ENCODE assay signal across 9 mouse cellular contexts in the genomic region with DNA sequence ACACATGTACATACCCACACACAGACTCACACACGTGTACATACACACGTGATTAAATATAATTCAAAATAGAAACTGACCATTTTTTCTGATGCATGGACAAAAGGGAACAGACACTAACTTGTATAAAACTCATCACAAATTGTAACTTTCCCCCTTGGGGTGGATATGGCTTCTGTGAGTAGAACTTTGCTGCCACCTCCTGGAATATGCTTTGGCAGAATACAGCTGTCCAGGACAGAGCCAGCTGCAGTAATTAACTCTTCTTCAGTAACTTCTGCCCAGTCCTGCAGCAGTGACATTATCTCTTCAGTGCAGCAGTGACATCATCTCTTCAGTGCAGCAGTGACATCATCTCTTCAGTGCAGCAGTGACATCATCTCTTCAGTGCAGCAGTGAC. TPM values are rescaled to one million over a fixed set of nuclear protein-coding genes. Genes with fewer than 3 reads are reported as not detected.
DNase-seq lines count a peak whose midpoint lies in the region; ATAC-seq and TF ChIP-seq lines count a peak whose summit lies in the region.
"Had no signal": no experiment of that assay in that cellular context is flagged by ENCODE, and none has a peak within 500 bp of the region (broad histone marks: within the 10 kb centered on the region; RNA-seq: fewer than 3 reads in every experiment).

No protein-coding gene starts in this region.

- no peaks in the 10 kb centered on the region for H3K36me3 ChIP-seq in forebrain, postnatal 0 days (ENCODE audit: insufficient read depth)
- H3K36me3 ChIP-seq in forebrain, embryonic 10.5 days (replicated peaks) = no peaks in the 10 kb centered on the region
- H3K36me3 ChIP-seq in spleen, adult 2 months (ENCODE audit: control insufficient read depth, insufficient read depth, low read length) = no peaks in the 10 kb centered on the region
- no peaks in the 10 kb centered on the region for H3K36me3 ChIP-seq in splenic B cell, adult 2 months (ENCODE audit: control insufficient read depth, insufficient read depth, low read length, poor library complexity, severe bottlenecking)

- no peak overlapping the region for H3K27ac ChIP-seq in forebrain, postnatal 0 days (ENCODE audit: low read depth, low read length)
- H3K27ac ChIP-seq in forebrain, embryonic 10.5 days = no peak overlapping the region
- no peak overlapping the region for H3K27ac ChIP-seq in spleen, adult 2 months (ENCODE audit: insufficient read depth, low read length)

- WGBS in forebrain, postnatal 0 days = 75% methylated on average over 2 of the region's 2 CpGs
- 69% methylated on average over 2 of the region's 2 CpGs for WGBS in forebrain, embryonic 10.5 days
- WGBS in spleen, adult 2 months = 57% methylated on average over 2 of the region's 2 CpGs

- H3K4me2 ChIP-seq in forebrain, postnatal 0 days (ENCODE audit: low read depth) = no peak overlapping the region

- no peak overlapping the region for H3K4me3 ChIP-seq in forebrain, postnatal 0 days (ENCODE audit: low read depth, low read length)
- H3K4me3 ChIP-seq in forebrain, embryonic 10.5 days = no peak overlapping the region
- H3K4me3 ChIP-seq in spleen, adult 2 months (ENCODE audit: extremely low read depth, insufficient read depth, insufficient read length) = no peak overlapping the region

- peak; percentile 70 for ATAC-seq in forebrain, postnatal 0 days

- no peaks in the 10 kb centered on the region for H3K27me3 ChIP-seq in forebrain, postnatal 0 days (ENCODE audit: insufficient read depth, low read length)
- H3K27me3 ChIP-seq in forebrain, embryonic 10.5 days (ENCODE audit: poor library complexity, severe bottlenecking) = no peaks in the 10 kb centered on the region
- H3K27me3 ChIP-seq in spleen, adult 2 months (ENCODE audit: control insufficient read depth, insufficient read depth, low read length) = no peaks in the 10 kb centered on the region
- H3K27me3 ChIP-seq in splenic B cell, adult 2 months (ENCODE audit: control insufficient read depth, insufficient read depth, low read length, poor library complexity, severe bottlenecking) = no peaks in the 10 kb centered on the region

- H3K9me3 ChIP-seq in forebrain, postnatal 0 days (ENCODE audit: low read length) = no peaks in the 10 kb centered on the region
- peaks cover 10% of the 10 kb centered on the region; the same call in 1 of the 2 replicates for H3K9me3 ChIP-seq in forebrain, embryonic 10.5 days

- peak; percentile 38 for DNase-seq in forebrain, postnatal 0 days
- no peak for DNase-seq in forebrain, embryonic 10.5 days (ENCODE audit: extremely low spot score, low spot score)
- DNase-seq in spleen, adult 2 months (ENCODE audit: low read depth in 1 of 2, low spot score in 2 of 2) = peak; percentile 36 to 51
- no peak for DNase-seq in spleen, adult 12 weeks (ENCODE audit: low spot score)
- DNase-seq in heart, postnatal 36 days = peak; percentile 3 to 7
- DNase-seq in lung, postnatal 36 days = peak; percentile 61
- DNase-seq in splenic B cell, adult 2 months (ENCODE audit: low read depth, low spot score) = peak; percentile 85
- no peak for DNase-seq in frontal cortex, postnatal 25 days (ENCODE audit: low spot score in 2 of 2)

- H3K9ac ChIP-seq in forebrain, postnatal 0 days = no peak overlapping the region

- intact Hi-C loops in heart, postnatal 36 days (cut with DNase I) = loop anchor here (5.0 kb wide), 1 partner anchor 536 kb away; no protein-coding TSS in a partner anchor

- H3K4me1 ChIP-seq in forebrain, postnatal 0 days (ENCODE audit: insufficient read depth) = no peaks in the 10 kb centered on the region
- no peaks in the 10 kb centered on the region for H3K4me1 ChIP-seq in forebrain, embryonic 10.5 days
- H3K4me1 ChIP-seq in spleen, adult 2 months (ENCODE audit: control insufficient read depth, insufficient read depth, insufficient read length) = no peaks in the 10 kb centered on the region

- peak; percentile 70 for TF ChIP-seq CTCF in forebrain, postnatal 0 days (IDR thresholded peaks at IDR 0.05; ENCODE audit: low read depth)
- TF ChIP-seq CTCF in spleen, adult 2 months (IDR thresholded peaks at IDR 0.05; ENCODE audit: extremely low read depth, insufficient read depth, insufficient read length, insufficient replicate concordance) = peak; percentile 37; the same call in 1 of the 2 replicates

- TF ChIP-seq POLR2A in spleen, adult 2 months (IDR thresholded peaks at IDR 0.05; ENCODE audit: low read depth, low read length) = no peak

RNA-seq across cellular contexts. Expression of a gene that starts 15.7 kb away (rescaled TPM):
- 0.43 TPM in 1 of 2 replicates, not detected in the other for total RNA-seq in forebrain, postnatal 0 days (2014; rRNA removed)
- polyA plus RNA-seq in forebrain, postnatal 0 days (2015; fragmentation: Nextera tagmentation; extraction: Ambion mirVana) = 0.28 TPM in 1 of 2 replicates, not detected in the other
- not detected in 2 replicates for polyA plus RNA-seq in forebrain, embryonic 10.5 days (2016; fragmentation: Nextera tagmentation; extraction: Ambion mirVana)
- 0.22 and 0.27 TPM in 2 replicates for polyA plus RNA-seq in spleen, adult 2 months (2012; rRNA removed)
- total RNA-seq in heart, postnatal 36 days (2021) = not detected
- polyA plus RNA-seq: heart, embryonic 16.5 days had no signal

RNA-seq across cellular contexts. Expression of a gene that starts 40.1 kb away (rescaled TPM):
- total RNA-seq in forebrain, postnatal 0 days (2014; rRNA removed) = 39.9 and 40.0 TPM in 2 replicates
- polyA plus RNA-seq in forebrain, postnatal 0 days (2015; fragmentation: Nextera tagmentation; extraction: Ambion mirVana) = 44.2 and 67.1 TPM in 2 replicates
- 59.7 and 59.9 TPM in 2 replicates for polyA plus RNA-seq in forebrain, embryonic 10.5 days (2016; fragmentation: Nextera tagmentation; extraction: Ambion mirVana)
- polyA plus RNA-seq in spleen, adult 2 months (2012; rRNA removed) = 15.2 and 17.4 TPM in 2 replicates
- total RNA-seq in heart, postnatal 36 days (2021) = 10 to 100 TPM; 30.5 to 31.6 TPM

RNA-seq across cellular contexts. Expression of a gene that starts 40.7 kb away (rescaled TPM):
- 17.6 and 20.8 TPM in 2 replicates for total RNA-seq in forebrain, postnatal 0 days (2014; rRNA removed)
- 17.6 and 24.1 TPM in 2 replicates for polyA plus RNA-seq in forebrain, postnatal 0 days (2015; fragmentation: Nextera tagmentation; extraction: Ambion mirVana)
- 0.15 and 0.35 TPM in 2 replicates for polyA plus RNA-seq in forebrain, embryonic 10.5 days (2016; fragmentation: Nextera tagmentation; extraction: Ambion mirVana)
- 0.09 and 0.22 TPM in 2 replicates for polyA plus RNA-seq in spleen, adult 2 months (2012; rRNA removed)
- 1 to 10 TPM; 3.6 to 3.7 TPM for total RNA-seq in heart, postnatal 36 days (2021)

Comparison
In these comparisons a context has a peak if more than half of its experiments do, and no peak if none do; other contexts are left out.
1. DNase-seq: peak in forebrain, postnatal 0 days (single experiment), spleen, adult 2 months (2 of 2), heart, postnatal 36 days (2 of 2), lung, postnatal 36 days (single experiment) and splenic B cell, adult 2 months (single experiment); none in forebrain, embryonic 10.5 days (single experiment), spleen, adult 12 weeks (single experiment) and frontal cortex, postnatal 25 days (0 of 2).
2. RNA of a gene that starts 40.7 kb away (polyA plus RNA-seq): 17.6 to 24.1 TPM in forebrain, postnatal 0 days; 0.15 to 0.35 TPM in forebrain, embryonic 10.5 days and 0.09 to 0.22 TPM in spleen, adult 2 months; every median in the first group is over 10 times any median in the second.